Mouse (Mus musculus): Measurements from ENCODE around the gene Prep. TPM values are rescaled to one million over a fixed set of nuclear protein-coding genes. Genes with fewer than 3 reads are reported as not detected.

Gene Prep
- total RNA-seq (2023) = 10 to 100 TPM; 11.7 to 12.8 TPM

GRCm38 (mm10) chr10:45066931-45067308 lies at the start of gene Prep:
Gene Prep (plus strand): TSS chr10:45067203.

DNA sequence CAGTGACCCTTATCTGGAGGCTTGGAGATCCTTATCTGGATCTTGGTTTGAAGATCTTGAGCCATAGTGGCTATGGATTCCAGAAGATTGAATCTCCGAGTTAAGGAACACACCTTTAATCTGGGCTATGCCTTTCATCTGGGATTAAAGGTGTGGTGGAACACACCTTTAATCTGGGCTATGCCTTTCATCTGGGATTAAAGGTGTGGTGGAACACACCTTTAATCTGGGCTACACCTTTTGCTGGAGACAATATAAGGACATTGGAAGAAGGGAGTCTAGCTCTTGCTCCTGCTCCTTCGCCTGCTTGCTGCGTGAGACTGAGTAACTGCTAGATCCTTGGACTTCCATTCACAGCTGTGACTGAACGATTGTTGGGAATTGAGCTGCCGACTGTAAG lies 110.8 kb downstream of the Prep start, which contains the start of gene Popdc3:
Gene Popdc3 (plus strand): TSS at position 301 of the 400 bp plus-strand sequence.

Other genes starting within 250 kb of the Prep start
- gene Popdc3, start 110.9 kb downstream of the Prep start, total RNA-seq (2023) = not detected